Mouse (Mus musculus) T-cell, adult 2 months (primary cell): ENCODE results near the gene Polr1a.

ENCODE experiments used
- DNase-seq: peaks from one replicate; pipeline ENCODE4 v3.0.0; 2022; ENCODE audit warnings: low spot score

Polr1a gene

DNA sequence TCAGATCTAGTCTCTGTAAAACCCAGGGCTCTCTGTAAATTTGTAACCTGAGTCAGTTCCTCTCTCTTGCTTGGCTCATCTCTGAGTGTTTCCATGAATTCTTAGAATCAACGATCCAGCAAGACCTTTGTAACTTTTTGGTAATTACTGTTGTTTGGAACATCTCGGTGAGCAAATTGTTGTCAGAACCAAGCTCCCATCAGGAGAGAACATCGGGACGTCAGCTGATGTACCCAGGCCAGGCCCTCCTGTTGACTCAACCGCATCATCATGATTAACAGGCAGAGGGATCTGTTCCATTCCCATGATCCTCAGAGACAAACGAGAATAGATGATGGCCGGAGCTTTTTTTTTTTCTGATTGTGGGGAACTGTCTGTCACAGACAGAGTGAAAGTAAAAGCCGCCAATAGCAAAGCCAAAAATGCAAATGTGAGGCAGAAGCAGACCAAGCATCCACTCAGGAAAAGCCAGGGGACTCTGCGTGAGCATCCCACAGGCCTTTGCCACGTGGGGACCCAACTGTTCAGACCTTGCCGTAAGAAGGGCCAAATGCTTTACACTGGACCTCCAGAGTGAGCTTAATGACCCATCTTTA, 91.2 kb downstream of the Polr1a start:
- no peak for DNase-seq

DNA sequence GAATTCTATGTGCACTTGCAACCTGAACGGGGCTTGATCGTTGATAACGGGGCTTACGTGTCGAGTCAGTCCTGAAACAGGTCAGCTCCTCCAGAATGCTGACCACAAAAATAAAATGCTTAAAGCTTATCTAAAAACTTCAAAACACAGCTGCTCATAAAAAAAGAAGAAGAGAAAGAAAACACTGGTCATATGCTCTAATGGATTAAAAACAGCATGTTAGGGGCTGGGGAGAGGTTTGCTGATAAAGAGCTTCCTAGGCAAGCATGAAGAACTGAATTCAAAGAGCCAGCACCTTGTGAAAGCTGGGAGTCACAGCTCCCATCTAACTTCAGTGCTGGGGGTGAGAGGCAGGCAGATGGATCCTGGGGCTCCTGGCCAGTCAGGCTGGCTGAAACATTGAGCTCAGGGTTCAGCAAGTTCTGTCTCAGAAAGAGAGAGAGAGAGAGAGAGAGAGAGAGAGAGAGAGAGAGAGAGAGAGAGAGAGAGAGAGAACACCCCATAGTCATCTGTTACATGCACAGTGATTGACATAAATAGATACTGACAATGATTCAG, 92.4 kb downstream of the Polr1a start:
- no peak for DNase-seq

- no peak for DNase-seq
These were observed 98.8 kb downstream of the Polr1a start for GRCm38 (mm10) chr6:72007411-72008212.

DNA sequence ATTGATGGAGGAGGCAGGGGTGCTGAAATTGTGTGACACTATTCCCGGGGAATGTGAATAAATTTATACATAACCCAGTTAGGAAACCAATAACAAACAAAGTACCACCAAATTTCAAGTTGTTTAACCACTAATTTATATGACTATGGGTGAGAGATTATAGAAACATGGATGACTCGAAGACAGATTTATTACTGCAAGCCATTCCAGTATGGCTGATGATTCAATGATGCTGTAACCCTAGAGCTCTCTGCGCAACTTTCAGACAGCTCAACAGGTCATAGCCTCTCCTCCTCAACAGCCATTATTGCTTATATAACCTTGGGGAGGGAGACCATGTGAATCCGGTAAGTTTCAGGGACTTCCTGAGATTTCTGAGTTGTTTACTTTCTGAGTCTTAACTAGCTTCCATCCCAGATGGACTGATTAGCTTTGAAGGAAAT, 99.4 kb downstream of the Polr1a start:
- no peak for DNase-seq

DNA sequence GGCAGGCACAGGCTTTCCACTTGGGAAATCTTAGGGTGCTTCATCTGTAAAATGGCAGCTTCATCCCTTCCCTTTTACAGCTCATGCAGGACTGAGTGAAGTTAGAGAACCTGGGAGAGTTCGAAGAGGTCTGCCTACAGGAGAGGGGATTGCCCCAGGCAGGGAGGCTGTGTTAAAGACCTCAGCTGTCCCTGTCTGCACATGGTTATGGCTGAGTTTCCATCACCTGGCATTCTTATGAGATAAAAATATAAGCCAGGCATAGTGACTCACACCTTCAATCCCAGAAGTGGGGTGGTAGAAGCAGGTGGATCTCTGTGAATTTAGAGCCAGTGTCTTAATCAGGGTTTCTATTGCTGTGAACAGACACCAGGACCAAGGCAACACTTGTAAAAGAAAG, 100.6 kb downstream of the Polr1a start:
- no peak for DNase-seq

GRCm38 (mm10) chr6:72014033-72014432, 105.2 kb downstream of the Polr1a start:
- DNase-seq, result no peak

GRCm38 (mm10) chr6:72018052-72018451, 109.2 kb downstream of the Polr1a start:
- DNase-seq, result no peak

DNA sequence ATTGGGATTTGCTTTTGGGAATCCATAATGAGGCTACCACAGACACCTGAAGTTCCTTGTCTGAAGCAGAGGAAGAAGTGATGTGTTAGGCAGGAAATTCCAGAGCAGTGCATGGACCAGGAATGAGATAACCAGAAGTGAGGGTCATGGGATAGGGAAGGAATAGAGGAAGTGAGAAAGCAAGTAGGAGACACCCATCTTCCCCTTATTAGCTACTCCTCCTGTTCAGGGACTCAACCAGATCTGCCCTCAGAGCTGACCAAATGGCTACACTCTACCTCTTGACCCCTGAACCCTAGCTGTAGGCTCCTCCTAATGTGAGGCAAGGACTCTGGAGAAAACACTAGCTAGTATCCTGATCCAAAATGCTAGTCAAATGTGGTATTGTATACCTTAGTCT, 116.6 kb downstream of the Polr1a start:
- DNase-seq, result no peak

GRCm38 (mm10) chr6:72028079-72028478, 119.2 kb downstream of the Polr1a start:
- DNase-seq, result no peak

DNA sequence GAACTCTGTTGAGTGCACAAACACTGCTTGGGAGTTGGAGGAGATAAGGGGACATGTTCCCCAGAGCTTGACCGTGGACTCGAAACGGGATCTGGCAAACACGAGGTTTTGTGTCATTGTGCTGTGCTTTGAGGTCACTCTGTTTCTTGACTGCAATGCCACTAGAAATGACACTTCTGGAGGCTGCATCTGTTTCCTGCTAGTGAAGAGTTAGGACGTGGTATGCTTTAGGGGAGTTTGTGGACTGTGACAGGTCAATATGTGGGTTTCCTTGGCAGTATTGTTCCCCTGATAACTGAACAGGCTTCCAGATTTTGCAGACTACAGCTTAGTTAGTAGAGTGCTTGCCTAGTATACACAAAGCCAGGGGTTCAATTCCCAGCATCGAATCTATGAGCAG, 120.8 kb downstream of the Polr1a start:
- no peak for DNase-seq
